ENCODE assay signal across 8 mouse cellular contexts in genomic region chr13:34130226-34130731, GRCm38 (mm10). TPM values are rescaled to one million over a fixed set of nuclear protein-coding genes. Genes with fewer than 3 reads are reported as not detected.
DNase-seq lines count a peak whose midpoint lies in the region; ATAC-seq and TF ChIP-seq lines count a peak whose summit lies in the region.

TSS of gene Tubb2b (minus strand) at chr13:34130466.

- DNase-seq in brain, adult 2 months (ENCODE audit: low read depth, low spot score), result peak; percentile 91
- DNase-seq in frontal cortex, postnatal 10 days (ENCODE audit: low spot score in 2 of 2), result peak; percentile 89 to 92
- peak; percentile 100 for DNase-seq in hindbrain, postnatal 0 days (ENCODE audit: low spot score)
- peak; percentile 71 to 74 for DNase-seq in left cerebral cortex, postnatal 25 days (ENCODE audit: low spot score in 2 of 2)
- DNase-seq in mesoderm, embryonic 11.5 days (ENCODE audit: low read depth, low spot score), result peak; percentile 96
- peak; percentile 76 for DNase-seq in splenic B cell, adult 2 months (ENCODE audit: low read depth, low spot score)

- peak within 1 kb of the TSS; percentile 94 for H3K4me2 ChIP-seq in hindbrain, postnatal 0 days (ENCODE audit: low read depth, low read length)

- no peaks in the 10 kb centered on the region for H3K36me3 ChIP-seq in erythroblast, embryonic 14.5 days (ENCODE audit: control insufficient read depth)
- no peaks in the 10 kb centered on the region for H3K36me3 ChIP-seq in hindbrain, postnatal 0 days (ENCODE audit: insufficient read depth, low read length)
- H3K36me3 ChIP-seq in splenic B cell, adult 2 months (ENCODE audit: control insufficient read depth, insufficient read depth, low read length, poor library complexity, severe bottlenecking), result no peaks in the 10 kb centered on the region

- peaks cover 72% of the 10 kb centered on the region for H3K27me3 ChIP-seq in erythroblast, embryonic 14.5 days (ENCODE audit: control insufficient read depth)
- no peaks in the 10 kb centered on the region for H3K27me3 ChIP-seq in hindbrain, postnatal 0 days (ENCODE audit: insufficient read depth, low read length)
- no peaks in the 10 kb centered on the region for H3K27me3 ChIP-seq in splenic B cell, adult 2 months (ENCODE audit: control insufficient read depth, insufficient read depth, low read length, poor library complexity, severe bottlenecking)

- peaks cover 20% of the 10 kb centered on the region for H3K4me1 ChIP-seq in erythroblast, embryonic 14.5 days (ENCODE audit: control insufficient read depth)
- peaks cover 11% of the 10 kb centered on the region; the same call in 1 of the 2 replicates for H3K4me1 ChIP-seq in hindbrain, postnatal 0 days (ENCODE audit: insufficient read depth, low read length)

- H3K27ac ChIP-seq in hindbrain, postnatal 0 days, result peak within 1 kb of the TSS; percentile 99

- H3K9me3 ChIP-seq in erythroblast, embryonic 14.5 days (ENCODE audit: control insufficient read depth, low read length), result no peaks in the 10 kb centered on the region; the same call in 1 of the 2 replicates
- no peaks in the 10 kb centered on the region for H3K9me3 ChIP-seq in hindbrain, postnatal 0 days (ENCODE audit: low read length)

- no peak for TF ChIP-seq CTCF in hindbrain, postnatal 0 days (IDR thresholded peaks at IDR 0.05; ENCODE audit: low read depth)

- H3K4me3 ChIP-seq in erythroblast, embryonic 14.5 days (replicated peaks), result peak within 1 kb of the TSS; percentile 45
- peak within 1 kb of the TSS; percentile 70 for H3K4me3 ChIP-seq in hindbrain, postnatal 0 days (ENCODE audit: low read length)

- WGBS in hindbrain, postnatal 0 days, result under 1% methylated on average over 26 of the region's 26 CpGs

- intact Hi-C loops in left cerebral cortex, postnatal 25 days (cut with DNase I), result loop anchor here (2.0 kb wide), 1 partner anchor 51 kb away; the partner anchor contains the start of gene Tubb2a

- ATAC-seq in erythroblast, adult 5-6 weeks (replicated peaks; ENCODE audit: low FRiP score, poor library complexity, severe bottlenecking), result no peak
- ATAC-seq in hindbrain, postnatal 0 days, result peak; percentile 93

- H3K9ac ChIP-seq in hindbrain, postnatal 0 days (replicated peaks; ENCODE audit: low read length), result peak within 1 kb of the TSS; percentile 80

RNA-seq across cellular contexts. Expression of gene Tubb2b, which starts in this region (rescaled TPM):
- polyA plus RNA-seq in erythroblast, embryonic 14.5 days (2012), result 0.06 and 0.14 TPM in 2 replicates
- total RNA-seq in erythroblast, adult 5-6 weeks (2015; ENCODE audit: low replicate concordance), result not detected in 2 replicates
- total RNA-seq in erythroblast, adult 5-6 weeks (2017; ENCODE audit: low replicate concordance), result not detected in 2 replicates
- 4,422 and 4,857 TPM in 2 replicates for total RNA-seq in hindbrain, postnatal 0 days (2014; rRNA removed)
- 709 and 787 TPM in 2 replicates for polyA plus RNA-seq in hindbrain, postnatal 0 days (2015; fragmentation: Nextera tagmentation; extraction: Ambion mirVana)
- total RNA-seq in left cerebral cortex, postnatal 25 days (2021), result 100 to 1,000 TPM; 207 to 213 TPM

Comparison
In these comparisons a context has a peak if more than half of its experiments do, and no peak if none do; other contexts are left out.
1. RNA of gene Tubb2b (total RNA-seq): 4,422 to 4,857 TPM in hindbrain, postnatal 0 days and 207 to 213 TPM in left cerebral cortex, postnatal 25 days; not detected in erythroblast, adult 5-6 weeks; every median in the first group is over 100 times any median in the second.
2. RNA of gene Tubb2b (total RNA-seq): 4,422 to 4,857 TPM in hindbrain, postnatal 0 days; 207 to 213 TPM in left cerebral cortex, postnatal 25 days; every median in the first group is over 10 times any median in the second.
3. RNA of gene Tubb2b (polyA plus RNA-seq): 709 to 787 TPM in hindbrain, postnatal 0 days; 0.06 to 0.14 TPM in erythroblast, embryonic 14.5 days; every median in the first group is over 100 times any median in the second.
4. Peak in every context shown above with its lines, with median percentiles within 50 percentile points of each other: DNase-seq.